Mouse (Mus musculus): Measurements from ENCODE around the gene Mansc4. TPM values are rescaled to one million over a fixed set of nuclear protein-coding genes. Genes with fewer than 3 reads are reported as not detected.

Mansc4 gene
- total RNA-seq, 2 experiments from 2014 or later, result 0.53 to 0.70 TPM

DNA sequence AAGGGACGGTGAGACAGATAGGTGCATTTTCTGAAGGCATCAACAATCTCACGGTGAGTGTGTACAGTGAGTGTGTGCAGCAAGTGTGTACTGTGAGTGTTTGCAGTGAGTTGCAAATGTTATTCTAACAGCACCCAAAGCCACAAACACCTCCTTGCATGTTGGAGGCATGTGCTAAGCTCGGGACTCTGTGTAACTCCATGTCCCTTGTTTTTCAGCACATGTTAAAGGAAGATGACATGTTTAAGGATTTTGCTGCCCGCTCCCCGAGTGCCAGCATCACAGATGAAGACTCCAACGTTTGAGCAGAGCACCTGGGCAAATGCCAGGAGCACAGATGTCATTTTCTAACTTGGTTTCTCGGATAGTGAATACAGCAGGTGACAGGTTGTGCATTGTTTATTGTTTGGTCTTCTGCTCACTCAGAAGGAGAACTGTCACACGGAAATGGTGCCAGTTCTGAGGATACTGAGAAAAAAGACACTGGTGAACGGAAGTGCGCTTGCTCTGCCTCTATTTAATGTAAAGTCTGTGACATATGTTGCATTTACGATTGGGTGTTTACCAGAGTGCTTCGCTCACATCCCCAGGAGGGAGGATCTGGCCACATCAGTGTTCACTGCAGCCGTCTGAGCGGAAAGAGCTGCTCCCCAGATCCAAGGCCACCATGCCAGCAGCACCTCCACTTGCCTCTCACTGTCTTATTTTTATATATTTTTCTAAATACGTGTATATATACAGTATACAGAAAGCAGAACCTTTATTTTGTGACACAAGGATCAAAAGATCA is 56.5 kb downstream of the Mansc4 start:
- intact Hi-C loops (cut with DNase I), result no loop called here
- no peak for DNase-seq (ENCODE audit: low spot score in 2 of 2)

DNA sequence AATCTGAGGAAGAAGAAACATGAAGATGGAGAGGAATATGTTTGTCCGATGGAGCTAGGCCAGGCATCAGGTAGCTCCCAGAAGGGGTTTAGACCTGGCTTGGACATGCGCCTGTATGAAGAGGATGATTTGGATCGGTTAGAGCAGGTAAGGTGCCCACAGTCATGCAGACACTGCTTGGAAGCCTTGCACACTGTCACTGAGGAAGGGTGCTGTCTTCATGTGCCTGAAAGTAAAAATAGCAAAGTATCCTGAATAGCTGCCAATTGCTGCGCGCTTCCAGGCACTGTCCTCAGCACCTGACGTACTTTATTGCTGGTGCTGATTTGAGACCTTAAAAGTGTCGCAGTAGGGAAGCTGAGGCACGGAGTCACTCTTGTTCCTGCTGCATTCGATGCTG is 57.2 kb downstream of the Mansc4 start:
- intact Hi-C loops (cut with DNase I), result no loop called here
- peak; percentile 45 to 50 for DNase-seq (ENCODE audit: low spot score in 2 of 2)

DNA sequence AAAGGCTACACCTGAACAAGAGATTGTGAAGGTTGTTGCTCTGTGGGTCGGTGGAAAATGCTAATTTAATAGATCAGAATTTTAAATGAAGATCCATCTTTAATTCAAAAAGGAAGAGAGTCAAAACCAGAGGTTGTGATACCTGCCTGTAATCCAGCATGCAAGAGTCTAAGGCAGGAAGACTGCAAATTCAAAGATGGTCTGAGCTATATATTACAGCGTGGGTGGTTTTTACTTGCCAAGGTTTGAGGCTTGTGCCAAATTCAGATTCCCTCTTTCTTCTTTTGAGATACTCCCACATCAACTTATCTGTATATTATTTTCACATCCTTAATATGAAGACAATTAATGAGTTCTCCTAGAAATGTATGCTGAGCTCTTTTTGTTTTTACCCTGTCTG is 58.4 kb downstream of the Mansc4 start:
- peak in 1 of 2 experiments; percentile 36 for DNase-seq (ENCODE audit: low spot score in 2 of 2)
- intact Hi-C loops (cut with DNase I), result no loop called here

Other genes starting within 250 kb of the Mansc4 start
- gene Smco2, start 236.9 kb downstream of the Mansc4 start, total RNA-seq (2021), result not detected
- gene Ppfibp1, start 198.5 kb downstream of the Mansc4 start, total RNA-seq (2021), result 10 to 100 TPM; 65.4 to 86.1 TPM
- gene 1700034J05Rik, start 132.6 kb downstream of the Mansc4 start, total RNA-seq (2021), result not detected
- 1 to 10 TPM; 1.6 to 2.5 TPM for gene Rep15, start 54.4 kb downstream of the Mansc4 start, total RNA-seq (2021)
- gene Mrps35, start 44.3 kb downstream of the Mansc4 start, total RNA-seq (2021), result 10 to 100 TPM; 42.8 to 45.9 TPM
- 10 to 100 TPM; 22.9 to 23.8 TPM for gene Klhl42, start 4.3 kb upstream of the Mansc4 start, total RNA-seq (2021)
- 1 to 10 TPM; 3.7 to 3.8 TPM for gene Pthlh, start 177.2 kb upstream of the Mansc4 start, total RNA-seq (2021)